ENCODE assay signal across 8 mouse cellular contexts in genomic region chr7:115453042-115453712, GRCm38 (mm10).
A peak's percentile ranks its signal among the peaks of the same experiment; 100 is the strongest.
DNase-seq lines count a peak whose midpoint lies in the region; ATAC-seq lines count a peak whose summit lies in the region.

No protein-coding gene starts in this region.

- H3K27me3 ChIP-seq in embryonic facial prominence, embryonic 12.5 days = peaks cover 14% of the 10 kb centered on the region
- H3K27me3 ChIP-seq in heart, embryonic 11.5 days (ENCODE audit: control insufficient read depth, insufficient read depth, low read length) = no peaks in the 10 kb centered on the region

- no peaks in the 10 kb centered on the region for H3K9me3 ChIP-seq in embryonic facial prominence, embryonic 12.5 days
- H3K9me3 ChIP-seq in heart, embryonic 11.5 days (replicated peaks; ENCODE audit: control insufficient read depth, low read length) = no peaks in the 10 kb centered on the region

- H3K4me1 ChIP-seq in embryonic facial prominence, embryonic 12.5 days = peaks cover 21% of the 10 kb centered on the region
- H3K4me1 ChIP-seq in heart, embryonic 11.5 days (ENCODE audit: control insufficient read depth, insufficient read depth, low read length) = peaks cover 17% of the 10 kb centered on the region

- H3K4me2 ChIP-seq in embryonic facial prominence, embryonic 12.5 days (replicated peaks) = peak overlapping the region; percentile 32
- H3K4me2 ChIP-seq in heart, embryonic 11.5 days = peak overlapping the region; percentile 44

- no peak overlapping the region for H3K9ac ChIP-seq in embryonic facial prominence, embryonic 12.5 days
- no peak overlapping the region for H3K9ac ChIP-seq in heart, embryonic 11.5 days (ENCODE audit: low read depth, low read length)

- ATAC-seq in embryonic facial prominence, embryonic 12.5 days (ENCODE audit: insufficient number of reproducible peaks, insufficient read depth, low FRiP score, low TSS enrichment) = peak; percentile 93
- 0 out of 2 replicates have a peak, but pooled peaks have one; percentile 50 for ATAC-seq in heart, embryonic 11.5 days (replicated peaks; ENCODE audit: insufficient number of reproducible peaks, low FRiP score, low TSS enrichment)
- ATAC-seq in megakaryocyte progenitor cell, adult 5-6 weeks (replicated peaks; ENCODE audit: poor library complexity) = peak; percentile 82

- DNase-seq in layer of hippocampus, postnatal 25 days (ENCODE audit: extremely low spot score in 1 of 2, low spot score in 1 of 2) = peak; percentile 27 to 51
- DNase-seq in layer of hippocampus, adult 8-10 months (ENCODE audit: low spot score in 2 of 2) = no peak
- peak; percentile 78 for DNase-seq in R1 (ENCODE audit: low read depth, low spot score)
- DNase-seq in kidney, postnatal 4 days = peak; percentile 79
- peak; percentile 31 for DNase-seq in thymus, postnatal 25 days

- H3K27ac ChIP-seq in embryonic facial prominence, embryonic 12.5 days = peak overlapping the region; percentile 70
- H3K27ac ChIP-seq in heart, embryonic 11.5 days (ENCODE audit: low read depth, low read length) = no peak overlapping the region

- H3K36me3 ChIP-seq in embryonic facial prominence, embryonic 12.5 days = no peaks in the 10 kb centered on the region
- H3K36me3 ChIP-seq in heart, embryonic 11.5 days (ENCODE audit: control insufficient read depth, insufficient read depth, low read length) = no peaks in the 10 kb centered on the region

- no peak overlapping the region for H3K4me3 ChIP-seq in embryonic facial prominence, embryonic 12.5 days
- H3K4me3 ChIP-seq in heart, embryonic 11.5 days (ENCODE audit: low read depth, low read length) = 0 out of 2 replicates have a peak overlapping the region, but pooled peaks have one; percentile 8

- 10% methylated on average over 21 of the region's 21 CpGs for WGBS in embryonic facial prominence, embryonic 12.5 days
- 16% methylated on average over 21 of the region's 21 CpGs for WGBS in heart, embryonic 11.5 days (ENCODE audit: insufficient replicate concordance)

Comparison
In these comparisons a context has a peak if more than half of its experiments do, and no peak if none do; other contexts are left out.
1. DNase-seq: peak in layer of hippocampus, postnatal 25 days (2 of 2), R1 (single experiment), kidney, postnatal 4 days (2 of 2) and thymus, postnatal 25 days (single experiment); none in layer of hippocampus, adult 8-10 months (0 of 2).
2. Peak in every context shown above with its lines, with median percentiles within 50 percentile points of each other: ATAC-seq.